ENCODE assay signal across 12 mouse cellular contexts in genomic region chr7:144861056-144861768, GRCm38 (mm10). TPM values are rescaled to one million over a fixed set of nuclear protein-coding genes. Genes with fewer than 3 reads are reported as not detected.
DNase-seq lines count a peak whose midpoint lies in the region; ATAC-seq and TF ChIP-seq lines count a peak whose summit lies in the region.
"Had no signal": no experiment of that assay in that cellular context is flagged by ENCODE, and none has a peak within 500 bp of the region (broad histone marks: within the 10 kb centered on the region; RNA-seq: fewer than 3 reads in every experiment).

No protein-coding gene starts in this region.

- under 1% methylated on average over 66 of the region's 72 CpGs for WGBS in kidney, postnatal 0 days
- 0% methylated on average over 8 of the region's 72 CpGs for WGBS in embryonic facial prominence, embryonic 14.5 days
- 1% methylated on average over 72 of the region's 72 CpGs for WGBS in hindbrain, postnatal 0 days
- under 1% methylated on average over 72 of the region's 72 CpGs for WGBS in neural tube, embryonic 12.5 days

- H3K9ac ChIP-seq in kidney, postnatal 0 days (ENCODE audit: low read depth, low read length) = no peak overlapping the region
- no peak overlapping the region for H3K9ac ChIP-seq in embryonic facial prominence, embryonic 14.5 days (ENCODE audit: low read depth, low read length)
- no peak overlapping the region for H3K9ac ChIP-seq in hindbrain, postnatal 0 days (replicated peaks; ENCODE audit: low read length)
- 0 out of 2 replicates have a peak overlapping the region, but pooled peaks have one; percentile 8 for H3K9ac ChIP-seq in neural tube, embryonic 12.5 days

- no peaks in the 10 kb centered on the region for H3K9me3 ChIP-seq in kidney, postnatal 0 days (replicated peaks; ENCODE audit: low read length)
- H3K9me3 ChIP-seq in embryonic facial prominence, embryonic 14.5 days (ENCODE audit: control insufficient read depth, low read length) = no peaks in the 10 kb centered on the region
- H3K9me3 ChIP-seq in hindbrain, postnatal 0 days (ENCODE audit: low read length) = no peaks in the 10 kb centered on the region
- no peaks in the 10 kb centered on the region for H3K9me3 ChIP-seq in neural tube, embryonic 12.5 days

- no peak for DNase-seq in kidney, postnatal 0 days (ENCODE audit: low spot score)
- no peak for DNase-seq in kidney, postnatal 36 days
- no peak for DNase-seq in embryonic facial prominence, embryonic 14.5 days (ENCODE audit: low spot score)
- no peak for DNase-seq in hindbrain, postnatal 0 days (ENCODE audit: low spot score)
- DNase-seq in cerebellum, adult 11 months = no peak
- no peak for DNase-seq in B cell, adult 2 months

- no peak overlapping the region for H3K27ac ChIP-seq in kidney, postnatal 0 days
- H3K27ac ChIP-seq in embryonic facial prominence, embryonic 14.5 days (replicated peaks; ENCODE audit: low read depth, low read length) = no peak overlapping the region
- no peak overlapping the region for H3K27ac ChIP-seq in hindbrain, postnatal 0 days
- no peak overlapping the region for H3K27ac ChIP-seq in neural tube, embryonic 12.5 days

- peaks cover 8% of the 10 kb centered on the region; the same call in 1 of the 2 replicates for H3K4me1 ChIP-seq in kidney, postnatal 0 days (replicated peaks; ENCODE audit: insufficient read depth, low read length)
- H3K4me1 ChIP-seq in embryonic facial prominence, embryonic 14.5 days (ENCODE audit: control insufficient read depth, insufficient read depth, low read length) = peaks cover 9% of the 10 kb centered on the region; the same call in 1 of the 2 replicates
- H3K4me1 ChIP-seq in hindbrain, postnatal 0 days (ENCODE audit: insufficient read depth, low read length) = peaks cover 3% of the 10 kb centered on the region; the same call in 1 of the 2 replicates
- H3K4me1 ChIP-seq in neural tube, embryonic 12.5 days = peaks cover 14% of the 10 kb centered on the region

- TF ChIP-seq CTCF in kidney, postnatal 0 days (IDR thresholded peaks at IDR 0.05; ENCODE audit: low read depth) = no peak
- no peak for TF ChIP-seq CTCF in hindbrain, postnatal 0 days (IDR thresholded peaks at IDR 0.05; ENCODE audit: low read depth)

- H3K27me3 ChIP-seq in kidney, postnatal 0 days (ENCODE audit: insufficient read depth, low read length) = peaks cover 41% of the 10 kb centered on the region
- H3K27me3 ChIP-seq in embryonic facial prominence, embryonic 14.5 days (replicated peaks; ENCODE audit: control insufficient read depth, insufficient read depth, low read length) = peaks cover 69% of the 10 kb centered on the region
- H3K27me3 ChIP-seq in hindbrain, postnatal 0 days (ENCODE audit: insufficient read depth, low read length) = peaks cover 51% of the 10 kb centered on the region
- peaks cover 81% of the 10 kb centered on the region for H3K27me3 ChIP-seq in neural tube, embryonic 12.5 days (replicated peaks)

- no peaks in the 10 kb centered on the region for H3K36me3 ChIP-seq in kidney, postnatal 0 days (ENCODE audit: insufficient read depth, low read length)
- H3K36me3 ChIP-seq in embryonic facial prominence, embryonic 14.5 days (ENCODE audit: control insufficient read depth, insufficient read depth, low read length) = no peaks in the 10 kb centered on the region
- H3K36me3 ChIP-seq in hindbrain, postnatal 0 days (ENCODE audit: insufficient read depth, low read length) = no peaks in the 10 kb centered on the region
- H3K36me3 ChIP-seq in neural tube, embryonic 12.5 days = no peaks in the 10 kb centered on the region

- H3K4me3 ChIP-seq in kidney, postnatal 0 days (replicated peaks; ENCODE audit: low read depth, low read length) = peak overlapping the region; percentile 17
- peak overlapping the region; percentile 27 for H3K4me3 ChIP-seq in embryonic facial prominence, embryonic 14.5 days (ENCODE audit: low read depth, low read length)
- H3K4me3 ChIP-seq in hindbrain, postnatal 0 days (ENCODE audit: low read length) = peak overlapping the region; percentile 22
- peak overlapping the region; percentile 22 for H3K4me3 ChIP-seq in neural tube, embryonic 12.5 days

- no peak for ATAC-seq in kidney, postnatal 0 days (replicated peaks; ENCODE audit: low FRiP score, low read depth)
- no peak for ATAC-seq in embryonic facial prominence, embryonic 14.5 days (ENCODE audit: low read depth)
- no peak for ATAC-seq in hindbrain, postnatal 0 days
- no peak for ATAC-seq in neural tube, embryonic 12.5 days (ENCODE audit: low FRiP score, low read depth)
- no peak for ATAC-seq in monocyte, adult 5-6 weeks (replicated peaks; ENCODE audit: insufficient number of reproducible peaks, low FRiP score, low TSS enrichment, poor library complexity, severe bottlenecking)
- ATAC-seq: Patski had no signal

- peak overlapping the region; percentile 39 for H3K4me2 ChIP-seq in kidney, postnatal 0 days (ENCODE audit: low read length)
- peak overlapping the region; percentile 29 for H3K4me2 ChIP-seq in embryonic facial prominence, embryonic 14.5 days (ENCODE audit: low read depth, low read length)
- H3K4me2 ChIP-seq in hindbrain, postnatal 0 days (ENCODE audit: low read depth, low read length) = peak overlapping the region; percentile 18
- peak overlapping the region; percentile 47 for H3K4me2 ChIP-seq in neural tube, embryonic 12.5 days (replicated peaks)

RNA-seq across cellular contexts. Expression of gene Fgf4, which starts 14.0 kb away (rescaled TPM):
- polyA plus RNA-seq in kidney, postnatal 0 days (2015; fragmentation: Nextera tagmentation; extraction: Ambion mirVana) = 0.13 TPM in 1 of 2 replicates, not detected in the other
- 1.0 TPM in 2 replicates for polyA plus RNA-seq in embryonic facial prominence, embryonic 14.5 days (2014; fragmentation: Nextera tagmentation; extraction: Ambion mirVana)
- not detected in 2 replicates for total RNA-seq in hindbrain, postnatal 0 days (2014; rRNA removed)
- polyA plus RNA-seq in hindbrain, postnatal 0 days (2015; fragmentation: Nextera tagmentation; extraction: Ambion mirVana) = not detected in 2 replicates
- polyA plus RNA-seq in neural tube, embryonic 12.5 days (2016; fragmentation: Nextera tagmentation; extraction: Ambion mirVana) = 0.34 and 0.37 TPM in 2 replicates
- not detected in 3 replicates for total RNA-seq in monocyte, adult 5-6 weeks (2017)
- total RNA-seq: granulocyte monocyte progenitor cell, adult 5-6 weeks; liver, adult 2 months had no signal
- polyA plus RNA-seq: cerebellum, adult 2 months; liver, adult 2 months; Patski had no signal

RNA-seq across cellular contexts. Expression of gene Fgf3, which starts 23.3 kb away (rescaled TPM):
- polyA plus RNA-seq in kidney, postnatal 0 days (2015; fragmentation: Nextera tagmentation; extraction: Ambion mirVana) = 0.58 and 0.93 TPM in 2 replicates
- polyA plus RNA-seq in embryonic facial prominence, embryonic 14.5 days (2014; fragmentation: Nextera tagmentation; extraction: Ambion mirVana) = 0.88 and 0.97 TPM in 2 replicates
- total RNA-seq in hindbrain, postnatal 0 days (2014; rRNA removed) = 30.0 and 34.4 TPM in 2 replicates
- polyA plus RNA-seq in hindbrain, postnatal 0 days (2015; fragmentation: Nextera tagmentation; extraction: Ambion mirVana) = 9.9 and 11.5 TPM in 2 replicates
- 0.80 and 1.1 TPM in 2 replicates for polyA plus RNA-seq in neural tube, embryonic 12.5 days (2016; fragmentation: Nextera tagmentation; extraction: Ambion mirVana)
- 2.0 TPM in 1 of 3 replicates, not detected in the others for total RNA-seq in monocyte, adult 5-6 weeks (2017)
- total RNA-seq: liver, adult 2 months had no signal
- polyA plus RNA-seq: liver, adult 2 months; Patski had no signal

RNA-seq across cellular contexts. Expression of gene Fgf15, which starts 35.1 kb away (rescaled TPM):
- polyA plus RNA-seq in kidney, postnatal 0 days (2015; fragmentation: Nextera tagmentation; extraction: Ambion mirVana) = 0.87 and 0.92 TPM in 2 replicates
- 0.42 and 5.3 TPM in 2 replicates for polyA plus RNA-seq in embryonic facial prominence, embryonic 14.5 days (2014; fragmentation: Nextera tagmentation; extraction: Ambion mirVana)
- 9.9 and 11.3 TPM in 2 replicates for total RNA-seq in hindbrain, postnatal 0 days (2014; rRNA removed)
- polyA plus RNA-seq in hindbrain, postnatal 0 days (2015; fragmentation: Nextera tagmentation; extraction: Ambion mirVana) = 9.1 and 9.4 TPM in 2 replicates
- 48.1 and 59.1 TPM in 2 replicates for polyA plus RNA-seq in neural tube, embryonic 12.5 days (2016; fragmentation: Nextera tagmentation; extraction: Ambion mirVana)
- total RNA-seq in monocyte, adult 5-6 weeks (2017) = not detected in 3 replicates
- total RNA-seq: granulocyte monocyte progenitor cell, adult 5-6 weeks; liver, adult 2 months had no signal
- polyA plus RNA-seq: cerebellum, adult 2 months; liver, adult 2 months had no signal

RNA-seq across cellular contexts. Expression of gene LTO1, which starts 53.7 kb away (rescaled TPM):
- polyA plus RNA-seq in kidney, postnatal 0 days (2015; fragmentation: Nextera tagmentation; extraction: Ambion mirVana) = 22.4 and 25.9 TPM in 2 replicates
- 19.3 and 21.0 TPM in 2 replicates for polyA plus RNA-seq in embryonic facial prominence, embryonic 14.5 days (2014; fragmentation: Nextera tagmentation; extraction: Ambion mirVana)
- total RNA-seq in hindbrain, postnatal 0 days (2014; rRNA removed) = 22.6 and 25.9 TPM in 2 replicates
- polyA plus RNA-seq in hindbrain, postnatal 0 days (2015; fragmentation: Nextera tagmentation; extraction: Ambion mirVana) = 19.3 and 22.4 TPM in 2 replicates
- 34.6 and 36.7 TPM in 2 replicates for polyA plus RNA-seq in neural tube, embryonic 12.5 days (2016; fragmentation: Nextera tagmentation; extraction: Ambion mirVana)
- total RNA-seq in monocyte, adult 5-6 weeks (2017) = 31.6 to 57.8 TPM (median 50.1 TPM) in 3 replicates
